Comparison of ENCODE assay signal across 12 mouse cellular contexts in genomic region chr19:46849443-46849997, GRCm38 (mm10).
DNase-seq lines count a peak whose midpoint lies in the region; ATAC-seq and TF ChIP-seq lines count a peak whose summit lies in the region.
"Had no signal": no experiment of that assay in that cellular context is flagged by ENCODE, and none has a peak within 500 bp of the region (broad histone marks: within the 10 kb centered on the region; RNA-seq: fewer than 3 reads in every experiment).

No protein-coding gene starts in this region.

- TF ChIP-seq EP300 in ES-Bruce4 (IDR thresholded peaks at IDR 0.05; ENCODE audit: insufficient read depth, low read depth, low read length): no peak

- H3K36me3 ChIP-seq in forebrain, embryonic 10.5 days (replicated peaks): no peaks in the 10 kb centered on the region
- no peaks in the 10 kb centered on the region for H3K36me3 ChIP-seq in forebrain, embryonic 12.5 days (replicated peaks)
- H3K36me3 ChIP-seq in ES-Bruce4 (ENCODE audit: control insufficient read depth, insufficient read depth, low read length, poor library complexity, severe bottlenecking): no peaks in the 10 kb centered on the region
- H3K36me3 ChIP-seq in kidney, adult 2 months (ENCODE audit: control insufficient read depth, insufficient read depth, low read length): no peaks in the 10 kb centered on the region
- no peaks in the 10 kb centered on the region for H3K36me3 ChIP-seq in liver, embryonic 15.5 days (replicated peaks)
- no peaks in the 10 kb centered on the region for H3K36me3 ChIP-seq in hindbrain, postnatal 0 days (ENCODE audit: insufficient read depth, low read length)
- H3K36me3 ChIP-seq: hindbrain, embryonic 13.5 days; neural tube, embryonic 13.5 days had no signal

- no peak overlapping the region for H3K4me3 ChIP-seq in forebrain, embryonic 10.5 days
- no peak overlapping the region for H3K4me3 ChIP-seq in forebrain, embryonic 12.5 days (replicated peaks)
- H3K4me3 ChIP-seq in ES-Bruce4 (ENCODE audit: low read depth, low read length): 0 out of 2 replicates have a peak overlapping the region, but pooled peaks have one; percentile 26
- H3K4me3 ChIP-seq in kidney, adult 2 months (ENCODE audit: insufficient read depth, low read depth, low read length): no peak overlapping the region
- H3K4me3 ChIP-seq in liver, embryonic 15.5 days (replicated peaks): peak overlapping the region; percentile 4; the same call in 1 of the 2 replicates
- H3K4me3 ChIP-seq in hindbrain, postnatal 0 days (ENCODE audit: low read length): no peak overlapping the region
- H3K4me3 ChIP-seq: hindbrain, embryonic 13.5 days; megakaryocyte, embryonic 14.5 days; neural tube, embryonic 13.5 days had no signal

- H3K4me1 ChIP-seq in forebrain, embryonic 10.5 days: peaks cover 16% of the 10 kb centered on the region
- H3K4me1 ChIP-seq in forebrain, embryonic 12.5 days: peaks cover 7% of the 10 kb centered on the region; the same call in 1 of the 2 replicates
- peaks cover 11% of the 10 kb centered on the region for H3K4me1 ChIP-seq in ES-Bruce4 (ENCODE audit: control insufficient read depth, insufficient read depth, low read length)
- H3K4me1 ChIP-seq in kidney, adult 2 months (ENCODE audit: control insufficient read depth, insufficient read depth, low read length): peaks cover 9% of the 10 kb centered on the region
- peaks cover 66% of the 10 kb centered on the region for H3K4me1 ChIP-seq in liver, embryonic 15.5 days (replicated peaks)
- 0 out of 2 replicates have a peak, but pooled peaks cover 4% of the 10 kb centered on the region for H3K4me1 ChIP-seq in hindbrain, postnatal 0 days (ENCODE audit: insufficient read depth, low read length)

- WGBS in forebrain, embryonic 10.5 days: 87% methylated on average over 9 of the region's 9 CpGs
- WGBS in forebrain, embryonic 12.5 days: 88% methylated on average over 9 of the region's 9 CpGs
- WGBS in kidney, adult 2 months: 28% methylated on average over 9 of the region's 9 CpGs
- WGBS in liver, embryonic 15.5 days (ENCODE audit: insufficient replicate concordance): 23% methylated on average over 9 of the region's 9 CpGs
- 74% methylated on average over 9 of the region's 9 CpGs for WGBS in hindbrain, postnatal 0 days

- DNase-seq in forebrain, embryonic 10.5 days (ENCODE audit: extremely low spot score, low spot score): no peak
- peak; percentile 89 for DNase-seq in kidney, adult 2 months
- DNase-seq in frontal cortex, postnatal 36 days (ENCODE audit: low spot score in 2 of 2): no peak
- no peak for DNase-seq in hindbrain, postnatal 0 days (ENCODE audit: low spot score)
- DNase-seq in urinary bladder, postnatal 14 days (ENCODE audit: low spot score): no peak
- DNase-seq: cerebellum, postnatal 14 days had no signal

- no peak overlapping the region for H3K9ac ChIP-seq in forebrain, embryonic 12.5 days
- no peak overlapping the region; the same call in 1 of the 2 replicates for H3K9ac ChIP-seq in ES-Bruce4 (ENCODE audit: low read depth, poor library complexity, severe bottlenecking)
- peak overlapping the region; percentile 28 for H3K9ac ChIP-seq in liver, embryonic 15.5 days
- no peak overlapping the region for H3K9ac ChIP-seq in hindbrain, postnatal 0 days (replicated peaks; ENCODE audit: low read length)
- H3K9ac ChIP-seq: hindbrain, embryonic 13.5 days; neural tube, embryonic 13.5 days had no signal

- no peak for ATAC-seq in forebrain, embryonic 12.5 days (ENCODE audit: low FRiP score)
- peak; percentile 99 for ATAC-seq in liver, embryonic 15.5 days (ENCODE audit: insufficient read depth)
- no peak for ATAC-seq in hindbrain, postnatal 0 days

- no peaks in the 10 kb centered on the region for H3K27me3 ChIP-seq in forebrain, embryonic 10.5 days (ENCODE audit: poor library complexity, severe bottlenecking)
- no peaks in the 10 kb centered on the region for H3K27me3 ChIP-seq in forebrain, embryonic 12.5 days
- no peaks in the 10 kb centered on the region for H3K27me3 ChIP-seq in ES-Bruce4 (ENCODE audit: control insufficient read depth, insufficient read depth, low read length, poor library complexity, severe bottlenecking)
- H3K27me3 ChIP-seq in kidney, adult 2 months (replicated peaks; ENCODE audit: control insufficient read depth, insufficient read depth, low read length): no peaks in the 10 kb centered on the region
- H3K27me3 ChIP-seq in liver, embryonic 15.5 days: no peaks in the 10 kb centered on the region
- no peaks in the 10 kb centered on the region for H3K27me3 ChIP-seq in hindbrain, postnatal 0 days (ENCODE audit: insufficient read depth, low read length)
- H3K27me3 ChIP-seq: hindbrain, embryonic 13.5 days; neural tube, embryonic 13.5 days had no signal

- H3K27ac ChIP-seq in forebrain, embryonic 10.5 days: peak overlapping the region; percentile 56; the same call in 1 of the 2 replicates
- H3K27ac ChIP-seq in forebrain, embryonic 12.5 days: no peak overlapping the region
- H3K27ac ChIP-seq in ES-Bruce4 (ENCODE audit: insufficient read depth, low read length): 0 out of 2 replicates have a peak overlapping the region, but pooled peaks have one; percentile 4
- H3K27ac ChIP-seq in kidney, adult 2 months (ENCODE audit: insufficient read depth, low read depth, low read length): peak overlapping the region; percentile 58
- H3K27ac ChIP-seq in liver, embryonic 15.5 days (replicated peaks): peak overlapping the region; percentile 91
- no peak overlapping the region for H3K27ac ChIP-seq in hindbrain, postnatal 0 days
- H3K27ac ChIP-seq: neural tube, embryonic 13.5 days had no signal

- H3K9me3 ChIP-seq in forebrain, embryonic 10.5 days: no peaks in the 10 kb centered on the region
- H3K9me3 ChIP-seq in forebrain, embryonic 12.5 days: no peaks in the 10 kb centered on the region
- H3K9me3 ChIP-seq in ES-Bruce4 (replicated peaks; ENCODE audit: control insufficient read depth, insufficient read depth, low read length, poor library complexity, severe bottlenecking): no peaks in the 10 kb centered on the region
- no peaks in the 10 kb centered on the region for H3K9me3 ChIP-seq in liver, embryonic 15.5 days (replicated peaks)
- H3K9me3 ChIP-seq in hindbrain, postnatal 0 days (ENCODE audit: low read length): no peaks in the 10 kb centered on the region
- H3K9me3 ChIP-seq: hindbrain, embryonic 13.5 days; megakaryocyte, embryonic 14.5 days; neural tube, embryonic 13.5 days had no signal

- no peak overlapping the region for H3K4me2 ChIP-seq in forebrain, embryonic 12.5 days
- peak overlapping the region; percentile 61 for H3K4me2 ChIP-seq in liver, embryonic 15.5 days
- no peak overlapping the region for H3K4me2 ChIP-seq in hindbrain, postnatal 0 days (ENCODE audit: low read depth, low read length)
- H3K4me2 ChIP-seq: hindbrain, embryonic 13.5 days; neural tube, embryonic 13.5 days had no signal

- TF ChIP-seq POLR2A in ES-Bruce4 (IDR thresholded peaks at IDR 0.05; ENCODE audit: insufficient read depth, low read length): no peak
- no peak for TF ChIP-seq POLR2A in kidney, adult 2 months (IDR thresholded peaks at IDR 0.05; ENCODE audit: low read depth, low read length)

- no peak for TF ChIP-seq CTCF in ES-Bruce4 (IDR thresholded peaks at IDR 0.05; ENCODE audit: low read depth, low read length)
- no peak for TF ChIP-seq CTCF in kidney, adult 2 months (conservative IDR thresholded peaks at IDR 0.05; ENCODE audit: insufficient read depth, insufficient read length, low read depth, low read length)
- no peak for TF ChIP-seq CTCF in hindbrain, postnatal 0 days (IDR thresholded peaks at IDR 0.05; ENCODE audit: low read depth)

Comparison
In these comparisons a context has a peak if more than half of its experiments do, and no peak if none do; other contexts are left out.
1. H3K27ac ChIP-seq: peak in forebrain, embryonic 10.5 days (single experiment), ES-Bruce4 (single experiment), kidney, adult 2 months (single experiment) and liver, embryonic 15.5 days (single experiment); none in forebrain, embryonic 12.5 days (single experiment) and hindbrain, postnatal 0 days (single experiment).
2. H3K4me3 ChIP-seq: peak in ES-Bruce4 (single experiment) and liver, embryonic 15.5 days (single experiment); none in forebrain, embryonic 10.5 days (single experiment), forebrain, embryonic 12.5 days (single experiment), kidney, adult 2 months (single experiment) and hindbrain, postnatal 0 days (single experiment).